Mouse (Mus musculus): ENCODE data around the gene Rftn1. TPM values are rescaled to one million over a fixed set of nuclear protein-coding genes. Genes with fewer than 3 reads are reported as not detected.
"Not testable (repeated sequence)": the region's sequence is repeated elsewhere in the genome, so short reads cannot be mapped to it uniquely, and the experiment has no call there.

Rftn1 gene
- polyA plus RNA-seq, 1 experiment from 2014 or later = 18.5 TPM

DNA sequence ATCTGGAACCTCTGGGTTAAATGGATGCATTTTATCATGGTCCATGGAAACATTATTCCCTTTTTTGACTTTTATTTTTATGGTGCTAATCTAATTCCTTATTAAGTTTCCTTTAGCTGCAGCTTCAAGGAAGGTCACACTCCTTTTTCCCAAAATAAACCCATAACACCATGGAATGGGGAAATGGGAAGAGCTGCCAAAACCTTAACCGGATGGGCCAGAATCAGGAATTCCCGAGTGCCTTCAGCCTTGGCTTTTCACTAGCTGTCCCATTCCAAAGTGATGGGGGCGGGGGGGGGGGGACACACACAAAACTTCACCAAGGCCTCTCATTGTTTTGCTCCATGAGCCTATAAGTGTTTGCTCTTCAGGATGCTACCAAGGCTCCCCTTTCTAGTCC is 73.5 kb downstream of the Rftn1 start:
- H3K4me1 ChIP-seq (replicated peaks) = no peaks in the 10 kb centered on the region
- H3K27me3 ChIP-seq = no peaks in the 10 kb centered on the region
- no peak overlapping the region for H3K4me3 ChIP-seq
- no peak overlapping the region for H3K9ac ChIP-seq
- no peak for ATAC-seq (ENCODE audit: low read depth)
- H3K9me3 ChIP-seq = no peaks in the 10 kb centered on the region
- WGBS = 84% methylated on average over 3 of the region's 3 CpGs
- H3K4me2 ChIP-seq = no peak overlapping the region
- H3K36me3 ChIP-seq = no peaks in the 10 kb centered on the region
- no peak overlapping the region for H3K27ac ChIP-seq (replicated peaks)

GRCm38 (mm10) chr17:50116401-50116800 is 74.1 kb downstream of the Rftn1 start:
- 87% methylated on average over 1 of the region's 1 CpGs for WGBS
- ATAC-seq (ENCODE audit: low read depth); H3K9me3 ChIP-seq; H3K4me3 ChIP-seq; H3K27me3 ChIP-seq; H3K27ac ChIP-seq (replicated peaks); H3K36me3 ChIP-seq; H3K9ac ChIP-seq; H3K4me2 ChIP-seq; H3K4me1 ChIP-seq (replicated peaks): not testable (repeated sequence)

DNA sequence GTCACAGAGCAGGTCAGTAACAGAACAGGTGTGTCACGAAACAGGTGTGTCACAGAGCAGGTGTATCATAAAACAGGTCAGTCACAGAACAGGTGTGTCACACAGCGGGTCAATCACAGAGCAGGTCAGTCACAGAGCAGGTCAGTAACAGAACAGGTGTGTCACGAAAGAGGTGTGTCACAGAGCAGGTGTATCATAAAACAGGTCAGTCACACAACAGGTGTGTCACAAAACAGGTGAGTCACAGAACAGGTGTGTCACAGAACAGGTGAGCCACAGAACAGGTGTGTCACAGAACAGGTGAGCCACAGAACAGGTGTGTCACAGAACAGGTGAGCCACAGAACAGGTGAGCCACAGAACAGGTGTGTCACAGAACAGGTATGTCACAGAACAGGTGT is 74.8 kb downstream of the Rftn1 start:
- H3K4me1 ChIP-seq (replicated peaks); H3K36me3 ChIP-seq; ATAC-seq (ENCODE audit: low read depth); H3K9ac ChIP-seq; H3K9me3 ChIP-seq; H3K4me3 ChIP-seq; H3K27me3 ChIP-seq; H3K27ac ChIP-seq (replicated peaks); H3K4me2 ChIP-seq: not testable (repeated sequence)
- 94% methylated on average over 3 of the region's 3 CpGs for WGBS

GRCm38 (mm10) chr17:50114659-50115058 is 75.8 kb downstream of the Rftn1 start:
- ATAC-seq (ENCODE audit: low read depth) = no peak
- H3K4me3 ChIP-seq = no peak overlapping the region
- no peaks in the 10 kb centered on the region for H3K4me1 ChIP-seq (replicated peaks)
- 85% methylated on average over 8 of the region's 8 CpGs for WGBS
- H3K27ac ChIP-seq (replicated peaks) = no peak overlapping the region
- no peak overlapping the region for H3K9ac ChIP-seq
- no peaks in the 10 kb centered on the region for H3K27me3 ChIP-seq
- H3K9me3 ChIP-seq = no peaks in the 10 kb centered on the region
- H3K4me2 ChIP-seq = no peak overlapping the region
- no peaks in the 10 kb centered on the region for H3K36me3 ChIP-seq

DNA sequence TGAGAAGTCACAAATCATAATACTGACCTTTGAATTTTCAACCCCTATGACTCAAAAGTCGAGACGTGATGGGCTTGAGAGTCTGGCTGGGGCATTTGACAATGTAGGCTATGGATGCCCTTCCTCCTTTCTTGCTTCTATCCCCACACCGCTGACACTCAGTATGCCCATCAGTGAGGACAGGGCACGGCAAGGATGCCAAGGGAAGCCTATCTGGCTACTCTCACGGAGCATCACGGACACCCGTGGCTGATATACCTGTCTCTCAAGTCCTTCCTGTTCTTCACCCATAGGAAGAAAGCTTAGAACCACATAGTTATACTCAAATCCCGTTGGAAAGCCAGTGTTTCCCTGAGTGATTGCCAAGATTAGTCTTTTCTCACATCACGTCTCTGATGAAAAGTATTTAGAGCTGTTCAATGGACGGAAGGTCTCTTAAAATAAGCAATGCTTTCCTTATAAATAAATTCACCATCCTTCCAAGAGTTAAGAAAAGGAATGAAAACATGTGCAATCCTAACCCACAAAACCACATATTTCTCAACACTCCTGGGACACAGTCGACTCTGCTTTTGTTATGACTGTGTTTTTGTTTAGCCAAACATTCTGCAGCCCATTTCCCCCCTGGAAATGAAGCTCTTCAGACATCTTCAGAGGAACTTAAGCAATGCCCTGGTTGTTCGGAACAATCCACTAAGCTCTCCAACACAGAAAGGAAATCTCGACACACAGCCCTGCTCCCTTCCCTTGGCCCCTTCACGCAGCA is 79.6 kb downstream of the Rftn1 start:
- no peak for ATAC-seq (ENCODE audit: low read depth)
- Histone ChIP-seq H3K36me3 (no peaks in the 10 kb centered on the region), H3K4me2 (no peak overlapping the region), H3K4me1 (replicated peaks) (no peaks in the 10 kb centered on the region), H3K27me3 (no peaks in the 10 kb centered on the region), H3K27ac (replicated peaks) (no peak overlapping the region), H3K9ac (no peak overlapping the region), H3K9me3 (no peaks in the 10 kb centered on the region), H3K4me3 (no peak overlapping the region)
- WGBS = 73% methylated on average over 14 of the region's 14 CpGs

GRCm38 (mm10) chr17:50106811-50107210 is 83.7 kb downstream of the Rftn1 start:
- no peak for ATAC-seq (ENCODE audit: low read depth)
- Histone ChIP-seq H3K4me3 (no peak overlapping the region), H3K4me1 (replicated peaks) (no peaks in the 10 kb centered on the region), H3K27ac (replicated peaks) (no peak overlapping the region), H3K9me3 (peaks cover 6% of the 10 kb centered on the region; the same call in 1 of the 2 replicates), H3K36me3 (0 out of 2 replicates have a peak, but pooled peaks cover 5% of the 10 kb centered on the region), H3K27me3 (no peaks in the 10 kb centered on the region), H3K9ac (no peak overlapping the region), H3K4me2 (no peak overlapping the region)
- WGBS = 97% methylated on average over 10 of the region's 10 CpGs

GRCm38 (mm10) chr17:50104131-50104530 is 86.3 kb downstream of the Rftn1 start:
- ATAC-seq (ENCODE audit: low read depth) = no peak
- H3K4me1 ChIP-seq (replicated peaks) = peaks cover 13% of the 10 kb centered on the region
- no peak overlapping the region for H3K9ac ChIP-seq
- no peaks in the 10 kb centered on the region for H3K27me3 ChIP-seq
- H3K9me3 ChIP-seq = peaks cover 6% of the 10 kb centered on the region; the same call in 1 of the 2 replicates
- H3K4me2 ChIP-seq = no peak overlapping the region
- 0 out of 2 replicates have a peak, but pooled peaks cover 5% of the 10 kb centered on the region for H3K36me3 ChIP-seq
- no peak overlapping the region for H3K27ac ChIP-seq (replicated peaks)
- H3K4me3 ChIP-seq = no peak overlapping the region
- 91% methylated on average over 3 of the region's 3 CpGs for WGBS

GRCm38 (mm10) chr17:50101416-50101815 is 89.1 kb downstream of the Rftn1 start:
- 87% methylated on average over 3 of the region's 3 CpGs for WGBS

GRCm38 (mm10) chr17:50100070-50100469 is 90.4 kb downstream of the Rftn1 start:
- no peak for ATAC-seq (ENCODE audit: low read depth)
- 0 out of 2 replicates have a peak overlapping the region, but pooled peaks have one; percentile 7 for H3K4me2 ChIP-seq
- WGBS = 75% methylated on average over 12 of the region's 12 CpGs
- no peaks in the 10 kb centered on the region for H3K27me3 ChIP-seq
- 0 out of 2 replicates have a peak, but pooled peaks cover 2% of the 10 kb centered on the region for H3K36me3 ChIP-seq
- H3K4me3 ChIP-seq = no peak overlapping the region
- H3K4me1 ChIP-seq (replicated peaks) = peaks cover 13% of the 10 kb centered on the region
- peak overlapping the region; percentile 39; the same call in 1 of the 2 replicates for H3K27ac ChIP-seq (replicated peaks)
- peaks cover 3% of the 10 kb centered on the region; the same call in 1 of the 2 replicates for H3K9me3 ChIP-seq
- H3K9ac ChIP-seq = no peak overlapping the region

More at GRCm38 (mm10) chr17:50101416-50101815, 89.1 kb downstream of the Rftn1 start:
- Histone ChIP-seq H3K27me3 (no peaks in the 10 kb centered on the region), H3K4me2 (no peak overlapping the region), H3K36me3 (0 out of 2 replicates have a peak, but pooled peaks cover 5% of the 10 kb centered on the region), H3K9ac (no peak overlapping the region), H3K4me1 (replicated peaks) (peaks cover 13% of the 10 kb centered on the region), H3K4me3 (no peak overlapping the region), H3K27ac (replicated peaks) (no peak overlapping the region), H3K9me3 (peaks cover 6% of the 10 kb centered on the region; the same call in 1 of the 2 replicates)
- no peak for ATAC-seq (ENCODE audit: low read depth)

- peak overlapping the region; percentile 39; the same call in 1 of the 2 replicates for H3K27ac ChIP-seq (replicated peaks)
Observed at GRCm38 (mm10) chr17:50099378-50099777, 91.1 kb downstream of the Rftn1 start.

GRCm38 (mm10) chr17:50098297-50098696 is 92.2 kb downstream of the Rftn1 start:
- 91% methylated on average over 6 of the region's 6 CpGs for WGBS
- Histone ChIP-seq H3K27me3 (no peaks in the 10 kb centered on the region), H3K36me3 (no peaks in the 10 kb centered on the region), H3K9ac (no peak overlapping the region), H3K4me1 (replicated peaks) (peaks cover 16% of the 10 kb centered on the region), H3K4me2 (no peak overlapping the region), H3K4me3 (no peak overlapping the region), H3K9me3 (no peaks in the 10 kb centered on the region), H3K27ac (replicated peaks) (no peak overlapping the region)
- ATAC-seq (ENCODE audit: low read depth) = no peak

More at GRCm38 (mm10) chr17:50099378-50099777, 91.1 kb downstream of the Rftn1 start:
- Histone ChIP-seq H3K9me3 (no peaks in the 10 kb centered on the region), H3K4me2 (peak overlapping the region; percentile 7; the same call in 1 of the 2 replicates), H3K27me3 (no peaks in the 10 kb centered on the region), H3K36me3 (no peaks in the 10 kb centered on the region), H3K4me3 (no peak overlapping the region), H3K9ac (no peak overlapping the region), H3K4me1 (replicated peaks) (peaks cover 13% of the 10 kb centered on the region)
- 59% methylated on average over 8 of the region's 8 CpGs for WGBS
- 0 out of 2 replicates have a peak, but pooled peaks have one; percentile 19 for ATAC-seq (ENCODE audit: low read depth)

DNA sequence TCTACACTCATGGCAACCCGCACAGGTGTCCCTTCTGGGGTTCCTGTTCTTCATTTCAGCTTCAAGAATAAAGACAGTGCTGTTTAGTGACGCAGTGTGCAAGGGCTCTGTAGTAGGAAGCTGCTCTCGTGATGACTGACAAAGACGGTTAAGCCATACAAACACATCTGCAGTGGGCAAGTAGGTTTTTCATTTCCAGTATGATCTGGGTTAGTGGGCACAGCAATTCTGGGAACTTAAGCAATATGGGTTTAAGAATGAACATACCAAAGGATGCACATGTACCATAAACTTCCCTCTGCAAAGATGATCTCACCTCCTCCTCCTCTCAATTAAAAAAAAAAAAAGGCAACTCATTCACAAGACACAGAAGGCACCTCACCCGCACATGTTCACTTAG is 92.6 kb downstream of the Rftn1 start:
- Histone ChIP-seq H3K4me1 (replicated peaks) (peaks cover 16% of the 10 kb centered on the region), H3K4me2 (no peak overlapping the region), H3K27ac (replicated peaks) (no peak overlapping the region), H3K9me3 (no peaks in the 10 kb centered on the region), H3K9ac (no peak overlapping the region), H3K4me3 (no peak overlapping the region), H3K36me3 (no peaks in the 10 kb centered on the region), H3K27me3 (no peaks in the 10 kb centered on the region)
- 88% methylated on average over 5 of the region's 5 CpGs for WGBS
- ATAC-seq (ENCODE audit: low read depth) = no peak
